Mouse (Mus musculus): ENCODE data around the gene Raly. TPM values are rescaled to one million over a fixed set of nuclear protein-coding genes. Genes with fewer than 3 reads are reported as not detected.

Gene Raly
- polyA plus RNA-seq (2016; fragmentation: Nextera tagmentation; extraction: Ambion mirVana), result 52.8 and 77.6 TPM in 2 replicates

DNA sequence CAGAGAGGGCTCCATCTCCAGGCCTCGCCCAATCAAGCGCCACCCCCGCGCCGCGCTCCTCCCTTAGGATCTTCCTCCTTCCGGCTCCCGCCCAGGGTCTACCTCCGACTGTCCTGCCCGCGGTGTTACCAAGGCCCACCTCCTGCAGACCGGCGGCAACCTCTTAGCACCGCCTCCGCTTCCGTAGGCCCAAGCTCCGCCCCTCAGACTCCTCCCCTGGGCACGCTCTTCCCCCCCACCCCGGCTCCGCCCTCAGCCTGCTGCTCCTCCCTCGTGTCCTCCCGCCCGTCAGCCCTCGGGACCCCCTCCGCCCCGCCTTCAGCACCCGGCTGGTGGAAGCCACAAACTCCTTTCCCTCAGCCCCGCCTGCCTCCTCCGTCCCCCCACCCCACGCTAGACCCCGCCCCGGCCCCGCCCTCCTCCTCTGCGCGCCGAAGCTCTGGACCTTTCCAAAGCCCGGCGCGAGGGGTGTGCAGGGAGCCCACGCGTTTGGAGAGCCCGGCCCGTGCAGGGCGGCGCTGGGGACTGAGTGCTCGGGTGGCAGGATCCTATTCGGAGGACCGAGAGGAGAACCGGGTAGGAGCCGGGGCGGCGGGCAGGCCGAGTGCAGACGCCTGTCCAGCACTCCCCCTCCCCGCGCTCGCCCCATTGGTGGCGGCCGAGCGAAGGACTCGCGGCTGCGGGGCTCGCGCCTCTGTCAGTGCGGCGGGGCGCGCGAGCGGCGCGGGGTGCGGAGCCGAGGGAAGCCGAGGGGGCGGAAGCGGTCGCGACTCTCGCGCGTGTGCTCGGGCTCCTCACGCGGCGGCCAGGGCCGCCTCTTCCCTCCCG lies at the start of gene Raly, which contains the start of gene a:
Raly (plus strand) TSS at position 441 of the 828 bp plus-strand sequence.
a (plus strand) TSS at position 747 of the 828 bp plus-strand sequence.
- DNase-seq (ENCODE audit: low spot score), result peak; percentile 99
- peak within 1 kb of the TSS; percentile 97 for H3K4me3 ChIP-seq
- H3K27me3 ChIP-seq (ENCODE audit: insufficient read depth, poor library complexity, severe bottlenecking), result no peaks in the 10 kb centered on the region
- peaks cover 54% of the 10 kb centered on the region for H3K4me1 ChIP-seq (replicated peaks)
- peak within 1 kb of the TSS; percentile 99 for H3K27ac ChIP-seq
- no peaks in the 10 kb centered on the region for H3K9me3 ChIP-seq
- under 1% methylated on average over 89 of the region's 89 CpGs for WGBS
- peaks cover 10% of the 10 kb centered on the region; the same call in 1 of the 2 replicates for H3K36me3 ChIP-seq

- H3K27ac ChIP-seq, result no peak overlapping the region
- H3K4me3 ChIP-seq, result no peak overlapping the region
- no peak for DNase-seq (ENCODE audit: low spot score)
- H3K27me3 ChIP-seq (ENCODE audit: insufficient read depth, poor library complexity, severe bottlenecking), result no peaks in the 10 kb centered on the region; the same call in 1 of the 2 replicates
- H3K36me3 ChIP-seq, result no peaks in the 10 kb centered on the region
- no peaks in the 10 kb centered on the region for H3K9me3 ChIP-seq
- peaks cover 14% of the 10 kb centered on the region for H3K4me1 ChIP-seq (replicated peaks)
- WGBS, result 64% methylated on average over 10 of the region's 10 CpGs
Observed at GRCm38 (mm10) chr2:154742911-154743819, 47.7 kb upstream of the Raly start.

GRCm38 (mm10) chr2:154743915-154744314 lies 47.0 kb upstream of the Raly start:
- WGBS, result 66% methylated on average over 4 of the region's 4 CpGs
- Histone ChIP-seq H3K27ac (no peak overlapping the region), H3K36me3 (no peaks in the 10 kb centered on the region), H3K4me1 (replicated peaks) (peaks cover 14% of the 10 kb centered on the region), H3K4me3 (no peak overlapping the region), H3K27me3 (ENCODE audit: insufficient read depth, poor library complexity, severe bottlenecking) (no peaks in the 10 kb centered on the region; the same call in 1 of the 2 replicates), H3K9me3 (no peaks in the 10 kb centered on the region)
- no peak for DNase-seq (ENCODE audit: low spot score)

DNA sequence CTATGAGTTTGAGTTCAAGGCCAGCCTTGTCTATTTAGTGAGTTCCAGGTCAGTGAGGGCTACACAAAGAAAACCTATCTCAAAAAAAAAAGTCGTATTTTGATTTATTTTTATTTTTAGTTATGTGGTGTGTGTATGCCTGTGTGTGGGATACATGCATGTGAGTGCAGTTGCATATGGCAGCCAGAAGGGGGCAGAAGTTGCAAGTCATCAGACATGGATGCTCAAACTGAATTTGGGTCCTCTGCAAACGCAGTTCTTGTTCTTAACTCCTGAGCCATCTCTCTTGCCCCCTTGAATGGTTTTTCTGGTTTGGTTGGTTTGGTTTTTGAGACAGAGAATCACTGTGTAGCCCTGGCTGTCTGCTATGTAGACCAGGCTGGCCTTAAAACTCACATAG lies 42.5 kb upstream of the Raly start:
- Histone ChIP-seq H3K27ac (no peak overlapping the region), H3K4me3 (no peak overlapping the region)
- WGBS, result 93% methylated on average over 2 of the region's 2 CpGs

GRCm38 (mm10) chr2:154749046-154750036 lies 41.6 kb upstream of the Raly start:
- Histone ChIP-seq H3K27ac (no peak overlapping the region), H3K9me3 (no peaks in the 10 kb centered on the region), H3K4me1 (replicated peaks) (peaks cover 9% of the 10 kb centered on the region), H3K36me3 (no peaks in the 10 kb centered on the region), H3K4me3 (no peak overlapping the region), H3K27me3 (ENCODE audit: insufficient read depth, poor library complexity, severe bottlenecking) (no peaks in the 10 kb centered on the region)
- no peak for DNase-seq (ENCODE audit: low spot score)
- 67% methylated on average over 23 of the region's 23 CpGs for WGBS

More for the DNA sequence above, 42.5 kb upstream of the Raly start:
- no peaks in the 10 kb centered on the region for H3K9me3 ChIP-seq
- H3K4me1 ChIP-seq (replicated peaks), result peaks cover 16% of the 10 kb centered on the region
- H3K36me3 ChIP-seq, result no peaks in the 10 kb centered on the region
- no peak for DNase-seq (ENCODE audit: low spot score)
- no peaks in the 10 kb centered on the region for H3K27me3 ChIP-seq (ENCODE audit: insufficient read depth, poor library complexity, severe bottlenecking)

DNA sequence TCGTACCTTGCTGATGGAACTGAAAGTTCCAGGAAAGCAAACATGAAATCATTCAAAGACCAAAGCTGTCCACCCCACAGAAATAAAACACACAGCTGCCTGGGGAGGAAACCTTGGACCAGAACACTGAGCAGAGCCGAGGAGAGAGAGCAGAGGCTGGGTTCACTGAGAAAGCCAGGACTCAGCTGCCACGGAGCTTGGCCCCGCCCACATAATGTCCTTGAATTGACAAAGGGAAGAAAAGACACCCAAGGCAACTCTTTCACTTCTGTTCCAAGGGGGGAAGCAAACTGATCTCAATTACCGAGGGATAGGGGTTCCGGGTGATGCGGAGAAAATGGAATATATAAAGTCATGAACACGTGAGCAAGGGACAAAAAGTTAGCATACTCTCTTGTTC lies 39.0 kb upstream of the Raly start:
- Histone ChIP-seq H3K27ac (no peak overlapping the region), H3K4me3 (no peak overlapping the region), H3K36me3 (no peaks in the 10 kb centered on the region), H3K4me1 (replicated peaks) (peaks cover 9% of the 10 kb centered on the region), H3K27me3 (ENCODE audit: insufficient read depth, poor library complexity, severe bottlenecking) (no peaks in the 10 kb centered on the region), H3K9me3 (no peaks in the 10 kb centered on the region)
- DNase-seq (ENCODE audit: low spot score), result no peak
- 57% methylated on average over 8 of the region's 8 CpGs for WGBS

- H3K4me3 ChIP-seq, result no peak overlapping the region
- 88% methylated on average over 2 of the region's 2 CpGs for WGBS
Observed at GRCm38 (mm10) chr2:154754068-154754560, 36.8 kb upstream of the Raly start.

DNA sequence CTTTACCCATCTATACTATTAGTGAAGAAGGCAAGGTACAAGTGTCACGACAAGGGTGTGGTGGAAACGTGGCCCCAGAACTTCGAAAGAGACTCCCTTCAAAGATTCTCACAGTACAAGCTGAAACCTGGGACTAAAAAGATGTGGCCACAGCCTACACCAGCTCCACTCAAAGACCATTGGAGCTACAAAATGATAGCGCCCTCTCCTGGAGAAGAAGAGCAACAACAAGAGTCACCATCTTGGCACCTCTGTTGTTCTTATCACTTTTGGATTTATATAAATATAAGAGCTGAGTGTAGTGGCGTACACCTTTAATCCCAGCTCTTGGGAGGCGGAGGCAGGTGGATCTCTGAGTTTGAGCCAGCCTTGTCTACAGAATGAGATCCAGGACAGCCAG lies 35.1 kb upstream of the Raly start:
- Histone ChIP-seq H3K4me3 (no peak overlapping the region), H3K9me3 (0 out of 2 replicates have a peak, but pooled peaks cover 3% of the 10 kb centered on the region), H3K27ac (no peak overlapping the region), H3K27me3 (ENCODE audit: insufficient read depth, poor library complexity, severe bottlenecking) (no peaks in the 10 kb centered on the region), H3K4me1 (replicated peaks) (peaks cover 3% of the 10 kb centered on the region), H3K36me3 (no peaks in the 10 kb centered on the region)
- no peak for DNase-seq (ENCODE audit: low spot score)
- WGBS, result 56% methylated on average over 6 of the region's 6 CpGs

More at GRCm38 (mm10) chr2:154754068-154754560, 36.8 kb upstream of the Raly start:
- Histone ChIP-seq H3K4me1 (replicated peaks) (peaks cover 9% of the 10 kb centered on the region), H3K36me3 (no peaks in the 10 kb centered on the region), H3K27ac (no peak overlapping the region), H3K27me3 (ENCODE audit: insufficient read depth, poor library complexity, severe bottlenecking) (no peaks in the 10 kb centered on the region), H3K9me3 (no peaks in the 10 kb centered on the region)
- no peak for DNase-seq (ENCODE audit: low spot score)

GRCm38 (mm10) chr2:154757691-154758090 lies 33.2 kb upstream of the Raly start:
- Histone ChIP-seq H3K9me3 (0 out of 2 replicates have a peak, but pooled peaks cover 6% of the 10 kb centered on the region), H3K36me3 (no peaks in the 10 kb centered on the region), H3K27me3 (ENCODE audit: insufficient read depth, poor library complexity, severe bottlenecking) (no peaks in the 10 kb centered on the region), H3K4me3 (no peak overlapping the region), H3K4me1 (replicated peaks) (no peaks in the 10 kb centered on the region), H3K27ac (no peak overlapping the region)
- 90% methylated on average over 5 of the region's 5 CpGs for whole genome bisulfite sequencing
- DNase-seq (ENCODE audit: low spot score), result no peak

DNA sequence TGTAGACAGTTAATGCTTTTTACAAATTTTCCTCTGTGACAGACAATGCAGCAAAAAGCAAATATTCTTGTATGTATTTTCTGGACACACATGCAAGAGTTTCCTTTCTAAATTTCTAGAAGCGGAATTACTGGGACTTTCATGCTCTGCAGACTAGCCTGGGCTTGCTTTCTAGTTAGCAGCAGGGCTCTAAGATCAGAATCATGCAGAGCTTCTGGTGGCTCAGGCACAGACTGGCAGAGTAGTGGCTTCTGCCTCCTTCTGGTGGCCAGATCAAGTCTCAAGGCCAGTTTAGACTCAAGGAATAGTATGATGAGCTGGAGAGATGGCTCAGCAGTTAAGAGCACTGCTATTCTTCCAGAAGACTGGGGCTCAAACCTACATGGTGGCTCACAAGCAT lies 32.4 kb upstream of the Raly start:
- Histone ChIP-seq H3K36me3 (no peaks in the 10 kb centered on the region), H3K4me1 (replicated peaks) (no peaks in the 10 kb centered on the region), H3K27me3 (ENCODE audit: insufficient read depth, poor library complexity, severe bottlenecking) (no peaks in the 10 kb centered on the region), H3K9me3 (0 out of 2 replicates have a peak, but pooled peaks cover 6% of the 10 kb centered on the region), H3K27ac (no peak overlapping the region), H3K4me3 (no peak overlapping the region)
- WGBS, result 97% methylated on average over 1 of the region's 1 CpGs
- no peak for DNase-seq (ENCODE audit: low spot score)

- WGBS, result 90% methylated on average over 3 of the region's 3 CpGs
- H3K27ac ChIP-seq, result no peak overlapping the region
- no peak for DNase-seq (ENCODE audit: low spot score)
- H3K4me1 ChIP-seq (replicated peaks), result no peaks in the 10 kb centered on the region
- no peaks in the 10 kb centered on the region for H3K27me3 ChIP-seq (ENCODE audit: insufficient read depth, poor library complexity, severe bottlenecking)
- no peaks in the 10 kb centered on the region for H3K36me3 ChIP-seq
- no peak overlapping the region for H3K4me3 ChIP-seq
- 0 out of 2 replicates have a peak, but pooled peaks cover 6% of the 10 kb centered on the region for H3K9me3 ChIP-seq
Observed at GRCm38 (mm10) chr2:154763226-154763625, 27.7 kb upstream of the Raly start.

Measured in hindbrain, embryonic 10.5 days (tissue).